Mouse (Mus musculus): ENCODE measurements around the gene Ttc1. TPM values are rescaled to one million over a fixed set of nuclear protein-coding genes. Genes with fewer than 3 reads are reported as not detected.
A peak's percentile ranks its signal among the peaks of the same experiment; 100 is the strongest.

Gene Ttc1
- total and polyA plus RNA-seq, 2 experiments from 2014 or later, result 16.4 to 68.7 TPM

GRCm38 (mm10) chr11:43779551-43779950 is 31.7 kb upstream of the Ttc1 start:
- Histone ChIP-seq H3K4me1 (ENCODE audit: control insufficient read depth, insufficient read depth) (no peaks in the 10 kb centered on the region), H3K9ac (replicated peaks; ENCODE audit: low read depth, low read length) (no peak overlapping the region), H3K27me3 (ENCODE audit: control insufficient read depth, insufficient read depth, low read length) (peaks cover 13% of the 10 kb centered on the region), H3K36me3 (replicated peaks; ENCODE audit: control insufficient read depth, insufficient read depth, low read length) (no peaks in the 10 kb centered on the region), H3K27ac (ENCODE audit: low read depth) (no peak overlapping the region), H3K9me3 (replicated peaks; ENCODE audit: control insufficient read depth, low read length) (no peaks in the 10 kb centered on the region), H3K4me3 (ENCODE audit: low read depth, low read length) (no peak overlapping the region), H3K4me2 (ENCODE audit: low read depth, low read length) (no peak overlapping the region)
- WGBS, result 52% methylated on average over 5 of the region's 5 CpGs
- DNase-seq (ENCODE audit: low spot score) (no peak), ATAC-seq (ENCODE audit: insufficient read depth, low read depth) (no peak)
- TF ChIP-seq EP300 (IDR thresholded peaks at IDR 0.05; ENCODE audit: low read depth) (no peak), CTCF (IDR thresholded peaks at IDR 0.05; ENCODE audit: low read depth) (no peak)

GRCm38 (mm10) chr11:43776324-43776694 is 28.5 kb upstream of the Ttc1 start:
- Histone ChIP-seq H3K4me3 (ENCODE audit: low read depth, low read length) (peak overlapping the region; percentile 44), H3K27me3 (ENCODE audit: control insufficient read depth, insufficient read depth, low read length) (peaks cover 13% of the 10 kb centered on the region), H3K4me1 (ENCODE audit: control insufficient read depth, insufficient read depth) (no peaks in the 10 kb centered on the region), H3K9ac (replicated peaks; ENCODE audit: low read depth, low read length) (0 out of 2 replicates have a peak overlapping the region, but pooled peaks have one; percentile 36), H3K4me2 (ENCODE audit: low read depth, low read length) (peak overlapping the region; percentile 58), H3K27ac (ENCODE audit: low read depth) (no peak overlapping the region), H3K36me3 (replicated peaks; ENCODE audit: control insufficient read depth, insufficient read depth, low read length) (no peaks in the 10 kb centered on the region), H3K9me3 (replicated peaks; ENCODE audit: control insufficient read depth, low read length) (no peaks in the 10 kb centered on the region)
- 18% methylated on average over 8 of the region's 8 CpGs for WGBS
- DNase-seq (ENCODE audit: low spot score), result no peak
- TF ChIP-seq EP300 (IDR thresholded peaks at IDR 0.05; ENCODE audit: low read depth) (no peak), CTCF (IDR thresholded peaks at IDR 0.05; ENCODE audit: low read depth) (no peak)
- no peak for ATAC-seq (ENCODE audit: insufficient read depth, low read depth)

- H3K4me2 ChIP-seq (ENCODE audit: low read depth, low read length), result peak overlapping the region; percentile 58
- 0 out of 2 replicates have a peak overlapping the region, but pooled peaks have one; percentile 36 for H3K9ac ChIP-seq (replicated peaks; ENCODE audit: low read depth, low read length)
- H3K27me3 ChIP-seq (ENCODE audit: control insufficient read depth, insufficient read depth, low read length), result peaks cover 13% of the 10 kb centered on the region
- ATAC-seq (ENCODE audit: insufficient read depth, low read depth) (peak; percentile 66), DNase-seq (ENCODE audit: low spot score) (no peak)
- WGBS, result 16% methylated on average over 62 of the region's 63 CpGs
- TF ChIP-seq CTCF (IDR thresholded peaks at IDR 0.05; ENCODE audit: low read depth), result no peak
- TF ChIP-seq EP300 (IDR thresholded peaks at IDR 0.05; ENCODE audit: low read depth), result no peak
- H3K27ac ChIP-seq (ENCODE audit: low read depth), result no peak overlapping the region
- H3K9me3 ChIP-seq (replicated peaks; ENCODE audit: control insufficient read depth, low read length), result no peaks in the 10 kb centered on the region
- peak overlapping the region; percentile 44 for H3K4me3 ChIP-seq (ENCODE audit: low read depth, low read length)
- no peaks in the 10 kb centered on the region for H3K36me3 ChIP-seq (replicated peaks; ENCODE audit: control insufficient read depth, insufficient read depth, low read length)
- no peaks in the 10 kb centered on the region for H3K4me1 ChIP-seq (ENCODE audit: control insufficient read depth, insufficient read depth)
Observed at GRCm38 (mm10) chr11:43775469-43776323, 27.9 kb upstream of the Ttc1 start.

GRCm38 (mm10) chr11:43773725-43774124 is 25.9 kb upstream of the Ttc1 start:
- no peak overlapping the region for H3K4me3 ChIP-seq (ENCODE audit: low read depth, low read length)
- H3K4me2 ChIP-seq (ENCODE audit: low read depth, low read length), result no peak overlapping the region
- H3K27ac ChIP-seq (ENCODE audit: low read depth), result no peak overlapping the region
- TF ChIP-seq CTCF (IDR thresholded peaks at IDR 0.05; ENCODE audit: low read depth) (no peak), EP300 (IDR thresholded peaks at IDR 0.05; ENCODE audit: low read depth) (no peak)
- H3K36me3 ChIP-seq (replicated peaks; ENCODE audit: control insufficient read depth, insufficient read depth, low read length), result no peaks in the 10 kb centered on the region
- ATAC-seq (ENCODE audit: insufficient read depth, low read depth) (peak; percentile 26; the same call in 1 of the 2 replicates), DNase-seq (ENCODE audit: low spot score) (no peak)
- H3K9ac ChIP-seq (replicated peaks; ENCODE audit: low read depth, low read length), result no peak overlapping the region
- H3K9me3 ChIP-seq (replicated peaks; ENCODE audit: control insufficient read depth, low read length), result no peaks in the 10 kb centered on the region
- H3K4me1 ChIP-seq (ENCODE audit: control insufficient read depth, insufficient read depth), result no peaks in the 10 kb centered on the region
- 32% methylated on average over 5 of the region's 5 CpGs for WGBS
- H3K27me3 ChIP-seq (ENCODE audit: control insufficient read depth, insufficient read depth, low read length), result peaks cover 13% of the 10 kb centered on the region

- no peak overlapping the region for H3K4me3 ChIP-seq (ENCODE audit: low read depth, low read length)
- ATAC-seq (ENCODE audit: insufficient read depth, low read depth) (no peak), DNase-seq (ENCODE audit: low spot score) (no peak)
- H3K4me1 ChIP-seq (ENCODE audit: control insufficient read depth, insufficient read depth), result no peaks in the 10 kb centered on the region
- no peaks in the 10 kb centered on the region for H3K36me3 ChIP-seq (replicated peaks; ENCODE audit: control insufficient read depth, insufficient read depth, low read length)
- no peak overlapping the region for H3K9ac ChIP-seq (replicated peaks; ENCODE audit: low read depth, low read length)
- H3K4me2 ChIP-seq (ENCODE audit: low read depth, low read length), result no peak overlapping the region
- H3K27ac ChIP-seq (ENCODE audit: low read depth), result no peak overlapping the region
- no peaks in the 10 kb centered on the region for H3K9me3 ChIP-seq (replicated peaks; ENCODE audit: control insufficient read depth, low read length)
- H3K27me3 ChIP-seq (ENCODE audit: control insufficient read depth, insufficient read depth, low read length), result 0 out of 2 replicates have a peak, but pooled peaks cover under 1% of the 10 kb centered on the region
- no peak for TF ChIP-seq EP300 (IDR thresholded peaks at IDR 0.05; ENCODE audit: low read depth)
- no peak for TF ChIP-seq CTCF (IDR thresholded peaks at IDR 0.05; ENCODE audit: low read depth)
- 86% methylated on average over 4 of the region's 4 CpGs for WGBS
Observed at GRCm38 (mm10) chr11:43770110-43770509, 22.3 kb upstream of the Ttc1 start.

Data from heart, postnatal 0 days (tissue).